Mouse (Mus musculus) T-helper 17 cell (primary cell): ENCODE measurements around the gene Spop.
"Not testable (repeated sequence)": the region's sequence is repeated elsewhere in the genome, so short reads cannot be mapped to it uniquely, and the experiment has no call there.

Experiments used
- in situ Hi-C, 2 experiments: fragments of 300-600 bp; cut with MboI, MseI; formaldehyde crosslinking; loops; 1 replicate in 1 of 2; 2 replicates in 1 of 2; pipeline ENCODE4 v1.15.1; 2025; ENCODE audit warnings: high pct_unique_total_duplicates in 2 of 2

The Spop gene

DNA sequence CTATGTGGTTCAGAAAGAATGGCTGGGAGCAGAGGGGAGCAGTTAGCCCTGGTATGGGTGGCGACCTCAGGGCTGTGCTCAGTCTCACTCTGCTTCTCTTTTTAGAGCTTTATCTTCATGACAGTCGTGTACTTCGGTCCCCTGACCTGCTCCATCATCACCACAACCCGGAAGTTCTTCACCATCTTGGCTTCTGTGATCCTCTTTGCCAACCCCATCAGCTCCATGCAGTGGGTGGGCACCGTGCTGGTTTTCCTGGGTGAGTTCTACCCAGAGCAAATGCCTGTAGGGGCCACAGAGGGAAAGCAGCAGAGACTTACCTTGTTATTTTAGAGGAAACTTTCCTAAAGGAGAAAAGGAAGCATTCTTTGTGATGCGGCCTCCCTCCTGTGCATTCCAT, 23.5 kb upstream of the Spop start:
- in situ Hi-C loops, result no loop called here

DNA sequence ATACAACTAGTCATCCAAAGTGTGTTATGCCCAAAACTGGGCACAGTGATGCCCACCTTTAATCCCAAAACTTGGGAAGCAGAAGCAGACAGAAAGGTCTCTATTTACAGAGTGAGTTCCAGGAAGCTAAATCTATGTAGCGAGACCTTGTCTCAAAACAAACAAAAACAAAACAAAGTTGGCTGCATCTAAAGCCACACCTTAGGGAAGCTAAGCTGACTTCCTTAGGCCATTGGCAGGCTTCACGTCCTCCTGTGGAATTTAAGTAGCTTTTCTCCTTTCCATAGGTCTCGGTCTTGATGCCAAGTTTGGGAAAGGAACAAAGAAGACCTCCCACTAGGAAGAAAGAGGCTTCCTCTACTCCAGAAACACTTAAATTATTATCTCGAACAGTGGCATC, 22.7 kb upstream of the Spop start:
- in situ Hi-C loops, result no loop called here

DNA sequence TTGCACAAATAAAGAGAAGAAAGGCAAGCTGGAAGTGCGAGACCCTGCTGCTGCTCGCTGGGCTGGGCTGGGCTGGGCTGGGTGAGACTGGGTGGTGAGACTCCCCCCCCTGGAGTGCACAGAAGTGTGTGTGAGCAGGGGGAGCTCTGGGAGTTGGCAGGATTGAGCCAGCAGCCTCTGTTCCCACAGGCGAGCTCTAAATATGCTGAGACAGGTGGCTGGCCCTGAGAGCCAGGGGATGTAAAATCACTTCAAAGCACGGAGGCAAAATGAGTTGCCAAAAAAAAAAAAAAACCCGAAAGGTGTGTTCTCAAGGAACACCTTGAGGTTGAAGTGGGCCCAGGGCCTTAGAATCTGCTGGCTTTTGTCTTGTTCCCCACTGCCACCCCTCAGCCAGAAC, 22.1 kb upstream of the Spop start:
- in situ Hi-C loops, result no loop called here

DNA sequence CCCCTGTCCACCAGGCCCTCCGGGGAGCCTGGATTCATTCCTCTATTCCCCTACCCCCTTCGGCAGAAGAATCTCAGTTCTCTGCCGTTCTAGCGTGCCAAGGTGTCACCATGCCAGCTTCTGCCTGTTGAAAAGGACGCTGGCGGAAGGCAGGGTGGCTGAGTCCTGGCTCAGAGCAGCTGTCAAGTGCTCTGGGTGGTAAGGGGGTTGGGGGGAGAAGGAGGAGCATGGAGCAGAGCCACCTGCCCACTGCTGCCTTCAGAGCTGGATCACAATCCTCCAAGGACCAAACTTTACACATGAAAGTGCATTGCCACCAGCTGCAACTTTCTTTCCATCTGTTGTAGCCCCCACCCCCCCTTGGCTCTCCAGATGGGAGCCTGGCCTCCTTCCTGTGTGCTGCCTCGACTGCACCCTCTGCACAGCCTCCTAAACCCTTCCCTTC, 21.6 kb upstream of the Spop start:
- in situ Hi-C loops, result no loop called here

DNA sequence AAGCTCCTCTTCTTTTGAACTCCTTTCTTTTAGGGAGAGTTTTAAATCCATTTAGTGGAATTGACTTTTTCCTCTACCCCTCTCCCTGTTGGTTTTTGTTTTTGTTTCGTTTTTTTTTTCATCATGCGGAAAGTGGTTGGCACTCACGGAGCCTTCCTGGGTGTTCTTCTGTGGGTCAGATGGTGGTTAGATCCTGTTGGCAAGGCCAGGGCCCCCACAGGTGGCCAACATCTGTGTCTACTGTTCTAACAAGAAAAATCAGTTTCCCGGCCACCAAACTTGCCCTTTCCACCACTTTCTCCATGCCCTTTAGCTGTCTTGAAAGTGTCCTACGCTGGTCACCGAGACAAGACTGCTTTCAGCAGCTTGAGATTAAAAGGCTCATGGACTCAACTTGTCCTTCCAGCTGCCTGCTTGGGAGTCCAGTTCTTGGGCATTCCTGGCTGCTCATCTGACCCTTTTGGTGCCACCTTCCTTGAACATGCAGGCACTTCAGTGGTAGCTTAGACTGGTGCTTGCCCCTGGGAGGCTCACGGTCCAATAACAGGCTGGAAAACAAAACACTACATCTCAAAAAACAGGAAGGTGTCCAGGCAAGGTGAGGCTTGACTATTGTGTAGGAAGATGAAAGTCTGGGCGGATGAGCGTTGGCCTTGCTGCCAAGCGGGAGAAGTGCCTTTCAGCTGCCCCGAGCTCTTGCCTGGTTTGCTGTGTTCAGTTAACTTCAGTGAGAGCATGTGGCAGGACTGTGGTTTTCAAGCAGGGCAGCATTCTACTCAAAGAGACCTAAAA, 21.0 kb upstream of the Spop start:
- in situ Hi-C loops, result no loop called here

DNA sequence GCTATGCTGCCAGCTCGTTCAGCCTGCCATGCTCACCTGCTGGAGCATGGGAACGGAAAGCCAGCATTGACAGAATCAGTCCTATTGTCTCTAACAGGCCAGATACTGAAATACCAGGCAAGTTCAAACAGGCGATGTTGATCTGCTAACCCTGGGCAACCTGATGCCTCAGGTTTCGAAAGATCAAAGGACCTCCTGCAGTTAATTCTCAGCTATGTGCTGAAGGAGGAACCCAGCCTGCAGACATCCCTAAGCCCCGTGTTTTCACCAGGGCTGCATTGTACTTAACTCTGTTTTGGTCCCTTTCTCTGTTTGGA, 20.4 kb upstream of the Spop start:
- in situ Hi-C loops, result no loop called here

DNA sequence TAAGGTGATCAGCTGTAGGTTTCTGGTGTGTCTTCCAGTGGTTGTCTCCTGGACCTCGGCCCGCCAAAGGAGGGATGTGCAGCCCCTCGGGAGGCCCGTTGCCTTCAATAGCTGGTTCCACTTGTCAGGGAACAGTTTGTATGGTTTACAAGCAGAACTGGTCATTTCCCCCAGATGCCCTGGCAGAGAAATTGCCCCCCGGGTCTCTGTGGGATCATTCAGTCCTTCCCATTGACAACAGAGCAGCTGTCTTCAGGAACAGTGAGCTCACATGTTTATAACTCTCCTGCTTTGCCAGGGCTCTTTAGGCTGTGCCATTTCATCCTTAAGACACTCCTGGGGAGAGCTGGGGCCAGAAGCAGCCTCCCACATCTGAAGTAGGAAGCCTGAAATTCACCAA, 19.8 kb upstream of the Spop start:
- in situ Hi-C loops, result no loop called here

DNA sequence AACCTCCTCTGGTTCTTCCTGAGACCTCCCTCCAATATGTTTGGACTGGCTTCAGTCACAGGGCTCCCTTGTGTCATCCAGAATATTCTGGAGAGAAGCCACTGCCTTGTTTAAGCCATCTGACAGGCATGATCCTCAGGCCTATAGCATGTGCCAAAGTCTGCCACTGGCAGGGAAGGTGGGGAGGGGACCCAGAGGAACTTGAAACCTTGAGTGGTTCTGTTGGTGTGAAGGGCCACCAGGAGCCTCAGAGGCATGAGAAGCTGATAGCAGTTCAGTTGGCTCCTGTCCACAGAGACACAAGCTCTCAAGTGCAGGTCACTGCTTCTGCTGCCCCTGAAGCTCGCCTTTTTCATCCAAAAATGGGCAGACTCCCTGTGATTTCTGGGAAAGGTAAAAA, 17.3 kb upstream of the Spop start:
- in situ Hi-C loops, result loop anchor here (5.0 kb wide), 2 partner anchors 111 to 121 kb away; no protein-coding TSS in a partner anchor

DNA sequence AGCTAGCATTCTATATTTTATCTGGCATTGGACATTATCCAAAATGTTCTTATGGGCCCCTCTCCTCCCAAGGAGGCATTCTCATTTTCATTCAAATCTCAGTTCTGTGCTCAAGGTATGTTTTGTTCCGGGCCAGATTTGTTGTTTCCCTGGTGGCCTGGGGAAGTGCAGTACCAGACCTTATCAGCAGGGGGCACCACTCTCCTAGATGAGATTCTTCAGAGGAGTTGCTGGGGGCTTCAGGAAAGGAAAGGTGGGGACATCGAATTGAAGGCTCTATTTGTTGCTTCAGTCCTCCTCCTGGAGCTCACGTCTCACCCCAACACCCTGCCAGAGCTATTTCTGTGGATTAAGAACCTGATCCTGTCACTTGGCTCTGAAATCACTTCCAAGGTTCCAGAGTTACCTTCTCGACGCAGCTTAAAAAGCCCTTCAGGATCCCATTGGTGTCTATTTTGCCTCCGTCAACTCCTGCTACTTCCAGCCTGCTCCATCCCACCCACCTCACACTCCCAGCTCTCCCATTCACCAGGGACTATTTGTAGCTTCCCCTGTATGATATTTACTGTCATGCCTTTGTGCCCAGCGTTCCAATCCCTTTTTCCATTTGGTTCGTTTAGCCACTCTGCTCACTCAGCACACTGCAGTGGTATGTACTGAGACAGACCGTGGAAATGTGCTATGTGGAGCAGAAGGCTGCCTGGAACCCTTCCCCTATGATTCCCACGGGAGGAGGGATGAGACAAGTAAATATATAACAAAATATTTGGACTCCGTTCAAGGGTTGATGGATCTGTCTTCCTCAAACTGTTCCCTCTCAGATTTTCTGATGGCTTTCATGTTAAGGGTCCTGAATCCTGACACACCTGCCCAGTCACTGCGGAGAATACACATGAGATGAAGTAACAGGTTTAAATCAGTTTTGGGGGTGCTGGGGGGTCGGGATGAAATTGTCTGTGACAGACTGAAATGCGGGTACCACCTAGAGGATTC, 15.7 kb upstream of the Spop start:
- in situ Hi-C loops, result loop anchor here (5.0 kb wide), 2 partner anchors 109 to 119 kb away; no protein-coding TSS in a partner anchor

DNA sequence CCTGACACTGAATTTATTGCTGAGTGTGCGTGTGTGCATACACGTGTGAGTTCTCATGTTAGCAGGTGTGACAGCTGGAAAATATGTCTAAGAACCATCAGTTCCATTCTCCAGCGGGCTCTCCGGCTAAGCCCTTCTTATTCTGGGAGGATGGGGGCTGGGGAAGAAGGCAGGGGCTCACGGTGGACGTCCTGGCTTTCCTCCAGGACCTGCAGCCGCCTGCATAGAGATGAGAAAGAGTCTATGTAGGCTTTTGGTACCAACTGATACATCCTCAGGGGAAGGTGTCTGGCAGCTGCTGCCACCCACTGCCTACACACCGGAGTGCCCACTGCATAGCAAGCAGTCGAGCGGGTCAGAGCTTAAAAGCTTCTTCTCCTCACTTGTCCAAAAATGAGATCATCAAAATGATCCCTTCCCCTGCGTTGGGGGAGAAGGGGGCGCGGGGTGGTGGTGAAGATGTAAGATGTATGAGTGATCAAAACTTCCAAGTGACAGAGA, 14.3 kb upstream of the Spop start:
- in situ Hi-C loops, result loop anchor here (5.0 kb wide), 2 partner anchors 108 to 118 kb away; no protein-coding TSS in a partner anchor

DNA sequence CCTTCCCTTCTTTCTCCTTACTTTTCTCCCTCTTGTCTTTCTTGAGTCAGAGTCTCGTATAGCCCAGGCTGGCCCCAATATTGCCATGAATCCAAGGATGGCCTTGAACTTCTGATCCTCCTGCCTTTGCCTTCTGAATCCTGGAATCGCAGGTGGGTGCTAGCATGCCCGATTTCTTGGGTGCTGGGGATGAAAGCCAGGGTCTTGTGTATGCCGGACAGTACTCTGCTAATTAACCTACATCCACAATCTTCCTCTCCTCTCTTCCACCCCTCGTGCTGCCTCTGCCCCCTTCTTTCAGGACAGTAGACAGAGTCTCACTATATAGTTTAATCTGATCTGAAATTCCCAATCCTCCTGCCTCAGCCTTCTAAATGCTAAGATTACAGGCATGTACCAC, 12.3 kb upstream of the Spop start:
- in situ Hi-C loops, result no loop called here

DNA sequence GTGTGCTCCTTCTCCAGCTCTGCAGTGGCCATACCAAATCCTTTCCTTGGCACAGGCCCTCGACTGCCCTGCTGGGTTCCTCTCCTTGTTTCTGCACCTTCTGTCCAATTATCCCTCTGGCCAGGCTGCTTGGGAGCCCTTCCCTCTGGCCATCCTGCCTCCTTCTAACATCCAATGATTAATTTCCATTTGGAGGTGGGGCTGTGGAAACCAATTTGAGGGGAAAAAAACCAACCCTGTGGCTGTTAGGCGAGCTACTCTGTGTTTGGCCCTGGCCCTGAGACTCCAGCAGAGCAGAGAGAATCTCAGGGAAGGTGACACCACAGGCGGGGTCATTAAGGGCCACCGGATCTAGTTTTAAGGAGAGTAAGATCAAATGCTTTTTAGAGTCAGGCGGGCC, 11.7 kb upstream of the Spop start:
- in situ Hi-C loops, result no loop called here

DNA sequence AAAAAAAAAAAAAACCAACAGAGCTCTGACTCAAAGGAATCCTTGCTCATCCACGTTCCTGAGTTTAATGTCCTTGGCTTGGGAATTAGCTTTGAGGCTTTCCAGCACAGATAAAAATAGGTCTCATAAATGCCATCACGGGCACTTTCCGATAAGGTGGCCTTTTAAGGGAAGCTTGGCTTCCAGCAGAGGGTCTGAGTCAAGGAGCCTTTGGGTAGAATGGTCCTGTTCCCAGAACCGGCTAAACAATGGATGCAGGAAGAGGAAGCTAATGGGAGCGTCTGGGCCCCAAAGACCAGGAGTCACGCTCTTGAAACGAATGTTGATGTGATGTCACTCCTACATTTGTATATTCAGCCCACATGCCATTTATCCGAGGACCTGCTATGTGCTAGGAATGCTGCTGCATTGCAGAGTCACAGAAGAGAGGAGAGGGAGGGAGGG, 11.2 kb upstream of the Spop start:
- in situ Hi-C loops, result no loop called here

DNA sequence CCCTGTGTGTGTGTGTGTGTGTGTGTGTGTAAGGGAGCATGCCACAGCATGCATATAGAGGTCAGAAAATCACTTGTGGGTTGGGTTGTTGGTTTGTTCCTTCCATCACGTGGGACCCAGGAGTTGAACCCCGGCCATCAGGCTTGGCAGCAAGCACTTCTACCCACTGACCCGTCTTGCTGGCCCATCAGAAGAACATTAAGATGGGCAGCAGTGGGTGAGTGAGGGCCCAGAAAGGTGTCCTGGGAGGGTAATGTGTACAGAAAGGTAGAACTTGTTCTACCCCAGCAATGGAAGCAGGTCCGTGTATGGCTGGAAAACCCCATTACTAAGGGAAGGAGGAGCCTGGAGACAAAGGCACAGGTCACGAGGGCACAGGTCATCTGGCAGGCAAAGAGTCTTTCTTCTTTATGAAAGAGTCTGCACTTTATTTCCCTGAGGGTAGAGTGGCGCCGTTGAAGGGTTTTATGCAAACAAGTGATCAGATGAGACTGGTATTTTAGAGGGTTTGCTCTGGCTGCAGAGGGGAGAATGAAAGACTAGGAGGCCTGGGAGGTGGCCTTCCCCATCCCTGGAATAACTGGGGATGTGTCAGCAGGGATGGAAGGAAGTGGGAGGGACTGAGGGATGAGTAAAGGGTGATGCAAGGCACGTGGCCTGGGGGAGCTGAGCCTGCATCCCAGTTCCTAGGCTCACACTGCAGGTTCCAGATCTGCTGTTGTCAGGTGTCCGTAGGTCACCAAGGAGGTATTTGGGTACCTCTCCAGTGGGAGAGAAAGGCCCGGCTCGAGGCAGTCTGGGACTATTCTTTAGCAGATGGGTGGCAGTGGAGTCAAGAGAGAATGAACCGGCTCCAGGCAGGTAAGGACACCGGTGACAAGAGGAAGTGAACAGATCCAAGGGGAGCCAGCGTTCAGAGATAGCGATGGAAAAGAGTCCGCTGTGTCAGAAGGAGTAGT, 10.2 kb upstream of the Spop start:
- in situ Hi-C loops, result no loop called here

DNA sequence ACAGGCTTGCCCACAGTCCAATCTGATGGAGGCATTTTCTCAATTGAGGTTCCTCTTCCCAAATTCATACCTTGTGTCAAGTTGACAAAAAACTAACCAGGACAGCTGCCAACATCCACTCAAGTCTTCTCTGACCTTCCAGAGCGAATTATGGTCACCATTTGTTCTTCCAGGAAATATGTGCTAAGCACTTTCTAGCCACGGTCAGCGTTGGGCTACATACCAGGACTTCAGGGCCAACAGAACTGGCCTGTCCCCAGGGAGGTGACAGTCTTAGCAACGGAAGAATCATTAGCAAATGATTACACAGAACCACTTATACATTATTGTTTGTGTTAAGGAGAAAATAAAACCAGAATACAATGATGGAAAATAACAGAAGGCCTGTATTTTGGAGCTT, 8.1 kb upstream of the Spop start:
- in situ Hi-C loops, result no loop called here

DNA sequence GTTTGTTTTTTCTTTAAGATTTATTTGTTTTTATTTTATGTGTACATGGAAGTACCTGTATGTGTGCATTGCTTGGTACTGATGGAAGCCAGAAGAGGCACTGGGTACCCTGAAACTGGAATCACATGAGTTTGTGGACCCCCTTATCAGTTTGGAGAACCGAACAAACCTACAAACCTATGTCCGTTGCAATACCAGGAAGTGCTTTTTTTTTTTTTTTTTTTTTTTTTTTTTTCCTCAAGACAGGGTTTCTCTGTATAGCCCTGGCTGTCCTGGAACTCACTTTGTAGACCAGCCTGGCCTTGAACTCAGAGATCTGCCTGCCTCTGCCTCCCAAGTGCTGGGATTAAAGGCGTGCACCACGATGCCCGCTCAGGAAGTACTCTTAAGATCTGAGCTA, 7.5 kb upstream of the Spop start:
- in situ Hi-C loops, result not testable (repeated sequence)

DNA sequence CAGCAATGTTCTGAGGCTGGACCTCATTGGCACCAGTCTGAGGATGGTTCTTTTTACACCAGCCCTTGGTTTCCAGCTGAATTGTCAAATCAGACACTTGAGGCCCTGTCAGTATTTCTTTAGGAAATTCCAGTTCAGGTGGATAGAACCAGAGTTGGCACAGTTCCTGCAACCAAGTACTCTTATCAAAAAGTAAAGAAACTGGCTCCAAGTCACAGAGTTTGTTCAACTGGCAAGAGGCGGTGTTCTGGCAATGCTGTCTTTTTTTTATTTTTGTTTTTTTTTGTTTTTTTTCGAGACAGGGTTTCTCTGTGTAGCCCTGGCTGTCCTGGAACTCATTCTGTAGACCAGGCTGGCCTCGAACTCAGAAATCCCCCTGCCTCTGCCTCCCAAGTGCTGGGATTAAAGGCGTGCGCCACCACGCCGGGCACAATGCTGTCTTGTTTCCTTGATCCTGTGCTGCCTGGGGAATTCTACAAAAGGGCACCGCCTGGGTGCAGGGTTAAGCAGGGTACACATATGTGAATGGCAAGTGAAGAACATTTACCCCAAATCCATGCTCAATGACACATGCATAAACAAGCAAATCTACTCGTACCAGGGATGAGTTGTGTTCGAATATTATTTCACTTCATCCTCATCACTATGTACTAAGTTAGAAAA, 4.3 kb upstream of the Spop start:
- in situ Hi-C loops, result no loop called here

DNA sequence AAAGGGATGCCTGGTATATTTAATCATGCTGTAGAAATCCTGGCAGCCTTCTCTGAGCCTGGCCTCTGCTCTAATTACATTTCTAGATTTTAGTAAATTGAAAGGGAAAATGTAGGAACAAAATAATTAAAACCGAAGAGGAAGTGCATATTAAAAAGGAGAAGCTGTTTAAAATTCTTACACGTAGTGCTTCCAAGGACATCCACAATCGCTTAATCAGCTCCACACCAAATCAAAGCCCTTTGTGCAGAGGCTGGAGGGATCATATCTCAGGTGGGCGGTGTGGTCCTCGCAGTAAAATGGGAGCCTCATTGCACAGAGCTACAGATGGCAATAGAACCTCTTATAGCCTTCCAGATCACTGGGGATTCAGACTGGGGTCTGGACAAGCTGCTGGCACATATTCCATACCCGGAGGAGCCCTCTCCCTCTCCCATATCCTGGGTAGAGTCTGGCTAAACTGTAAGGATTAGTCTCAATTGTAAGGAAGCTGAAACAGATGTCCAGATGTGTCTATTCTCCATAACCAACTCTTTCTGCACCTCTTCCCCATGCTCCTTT, 2.3 kb upstream of the Spop start:
- in situ Hi-C loops, result no loop called here

DNA sequence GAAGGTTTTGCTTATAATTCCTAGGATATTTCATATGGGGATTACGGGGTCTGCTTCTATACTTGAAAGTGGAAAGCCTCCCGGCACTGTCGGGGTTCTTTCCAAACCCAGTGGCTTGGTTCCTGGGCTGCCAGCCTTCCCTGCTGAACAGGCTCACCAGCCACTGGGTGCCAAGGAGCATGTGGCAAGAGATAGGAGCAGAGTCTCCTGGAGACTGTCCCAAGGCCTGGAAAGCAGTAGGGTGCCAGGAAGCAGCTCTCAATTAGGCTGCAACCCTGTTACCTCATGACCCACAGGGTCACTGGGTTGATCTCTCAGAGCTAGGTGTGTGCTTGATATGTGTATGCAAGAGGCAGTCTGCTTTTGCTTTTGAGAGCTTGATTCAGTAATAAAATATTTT, 1.3 kb upstream of the Spop start:
- in situ Hi-C loops, result no loop called here

DNA sequence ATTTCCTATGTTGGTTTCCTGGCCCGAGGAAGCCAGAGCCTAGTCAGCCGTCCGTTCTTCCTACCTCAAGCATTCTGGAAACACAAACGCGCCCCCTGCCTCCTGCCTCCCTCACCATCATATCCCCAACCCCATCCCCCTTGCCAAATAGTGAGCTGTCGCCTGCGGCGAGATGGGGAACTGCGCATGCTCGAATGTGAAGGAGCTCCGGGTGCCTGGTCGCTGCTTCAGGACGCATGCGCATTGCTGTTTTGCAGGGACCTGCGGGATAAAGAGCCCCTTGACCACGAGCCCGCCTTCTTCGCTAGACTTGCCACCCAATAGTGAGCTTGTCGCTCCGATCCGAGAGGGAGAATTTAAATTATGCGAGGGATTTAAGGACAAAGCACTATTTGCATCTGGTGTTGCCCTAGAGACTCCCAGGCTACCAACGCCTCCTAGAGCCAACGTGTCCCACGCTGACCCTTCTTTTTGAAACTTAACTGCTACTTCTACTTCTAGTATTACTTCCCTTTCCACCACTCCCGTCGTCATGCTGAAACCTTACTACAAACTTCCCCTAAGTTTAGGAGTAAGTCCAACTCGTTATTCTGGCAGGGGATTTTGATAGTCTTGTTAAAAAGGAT, 769 bp downstream of the Spop start:
- in situ Hi-C loops, result no loop called here
